ENCODE assay signal across 8 mouse cellular contexts in the genomic region with DNA sequence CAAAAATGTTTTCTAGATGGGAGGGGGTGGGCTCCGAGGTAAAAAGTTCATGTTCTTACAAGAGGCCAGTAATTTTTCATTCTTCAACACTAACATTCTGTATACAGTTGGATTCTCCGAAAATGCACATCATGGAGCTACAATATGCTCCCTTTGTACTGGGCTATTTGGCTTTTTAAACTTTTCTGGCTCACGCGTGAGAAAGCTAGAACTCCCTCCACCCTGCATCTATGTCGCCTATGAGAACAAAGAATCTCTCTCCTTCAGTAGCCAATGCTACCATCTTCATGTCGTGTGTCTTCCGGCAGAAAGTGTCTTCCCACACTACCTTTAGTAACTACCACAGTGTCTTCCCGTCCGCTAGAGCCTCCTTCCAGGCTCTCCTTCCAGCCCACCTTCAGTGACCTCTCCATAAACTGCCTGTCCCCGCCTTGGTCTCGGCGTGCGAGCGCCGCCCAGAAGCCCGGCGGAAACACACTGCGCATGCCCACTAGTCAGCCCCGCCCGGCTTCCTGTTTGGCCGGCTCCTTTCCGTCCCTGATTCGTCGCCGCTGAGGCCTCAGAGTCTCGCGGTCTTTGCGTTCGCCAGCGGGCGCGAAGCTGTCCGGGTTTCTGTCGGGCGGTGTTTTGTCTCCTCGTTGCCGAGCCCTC. TPM values are rescaled to one million over a fixed set of nuclear protein-coding genes. Genes with fewer than 3 reads are reported as not detected.
DNase-seq lines count a peak whose midpoint lies in the region; ATAC-seq and TF ChIP-seq lines count a peak whose summit lies in the region.

A gene (plus strand): TSS at position 529 of the 651 bp plus-strand sequence.

- no peak for TF ChIP-seq CTCF in kidney, postnatal 0 days (IDR thresholded peaks at IDR 0.05; ENCODE audit: low read depth)

- peak within 1 kb of the TSS; percentile 95 for H3K27ac ChIP-seq in heart, embryonic 12.5 days (ENCODE audit: poor library complexity, severe bottlenecking)
- H3K27ac ChIP-seq in kidney, postnatal 0 days = peak within 1 kb of the TSS; percentile 93
- peak within 1 kb of the TSS; percentile 85 for H3K27ac ChIP-seq in liver, embryonic 11.5 days (ENCODE audit: low read depth, low read length)
- H3K27ac ChIP-seq in stomach, embryonic 14.5 days (ENCODE audit: low read length) = peak within 1 kb of the TSS; percentile 95

- H3K9ac ChIP-seq in heart, embryonic 12.5 days = peak within 1 kb of the TSS; percentile 97
- H3K9ac ChIP-seq in kidney, postnatal 0 days (ENCODE audit: low read depth, low read length) = peak within 1 kb of the TSS; percentile 94
- H3K9ac ChIP-seq in liver, embryonic 11.5 days (ENCODE audit: low read depth, low read length) = peak within 1 kb of the TSS; percentile 78
- H3K9ac ChIP-seq in stomach, embryonic 14.5 days (replicated peaks; ENCODE audit: low read depth, low read length) = peak within 1 kb of the TSS; percentile 92

- ATAC-seq in erythroid progenitor cell, adult 5-6 weeks (replicated peaks; ENCODE audit: low FRiP score, poor library complexity, severe bottlenecking) = peak; percentile 100
- ATAC-seq in heart, embryonic 12.5 days (ENCODE audit: insufficient number of reproducible peaks, low FRiP score) = peak; percentile 100
- peak; percentile 100 for ATAC-seq in kidney, postnatal 0 days (replicated peaks; ENCODE audit: low FRiP score, low read depth)
- ATAC-seq in liver, embryonic 11.5 days (replicated peaks; ENCODE audit: low FRiP score) = peak; percentile 100
- peak; percentile 100 for ATAC-seq in stomach, embryonic 14.5 days (ENCODE audit: insufficient number of reproducible peaks, insufficient read depth, low FRiP score, low read depth)

- no peaks in the 10 kb centered on the region for H3K27me3 ChIP-seq in heart, embryonic 12.5 days (replicated peaks)
- H3K27me3 ChIP-seq in kidney, postnatal 0 days (ENCODE audit: insufficient read depth, low read length) = no peaks in the 10 kb centered on the region
- no peaks in the 10 kb centered on the region for H3K27me3 ChIP-seq in liver, embryonic 11.5 days (replicated peaks; ENCODE audit: control insufficient read depth, insufficient read depth, low read length)
- no peaks in the 10 kb centered on the region for H3K27me3 ChIP-seq in stomach, embryonic 14.5 days (ENCODE audit: control insufficient read depth, insufficient read depth, low read length)

- peak within 1 kb of the TSS; percentile 96 for H3K4me3 ChIP-seq in heart, embryonic 12.5 days
- H3K4me3 ChIP-seq in kidney, postnatal 0 days (replicated peaks; ENCODE audit: low read depth, low read length) = peak within 1 kb of the TSS; percentile 78
- peak within 1 kb of the TSS; percentile 84 for H3K4me3 ChIP-seq in liver, embryonic 11.5 days (ENCODE audit: low read depth, low read length)
- H3K4me3 ChIP-seq in stomach, embryonic 14.5 days (ENCODE audit: low read depth, low read length) = peak within 1 kb of the TSS; percentile 77

- H3K9me3 ChIP-seq in heart, embryonic 12.5 days (replicated peaks) = no peaks in the 10 kb centered on the region
- no peaks in the 10 kb centered on the region for H3K9me3 ChIP-seq in kidney, postnatal 0 days (replicated peaks; ENCODE audit: low read length)
- no peaks in the 10 kb centered on the region for H3K9me3 ChIP-seq in liver, embryonic 11.5 days (ENCODE audit: control insufficient read depth, low read length)
- H3K9me3 ChIP-seq in stomach, embryonic 14.5 days (ENCODE audit: control insufficient read depth, low read depth, low read length) = no peaks in the 10 kb centered on the region

- peak; percentile 97 for DNase-seq in CD4-positive helper T cell, adult 2 months (ENCODE audit: low read depth, low spot score)
- peak; percentile 92 for DNase-seq in brain, embryonic 18.5 days (ENCODE audit: low read depth, low spot score)
- DNase-seq in kidney, postnatal 0 days (ENCODE audit: low spot score) = peak; percentile 99
- DNase-seq in liver, embryonic 11.5 days (ENCODE audit: low spot score) = peak; percentile 93
- DNase-seq in naive thymus-derived CD4-positive, alpha-beta T cell, adult 2 months (ENCODE audit: low read depth) = peak; percentile 97

- peaks cover 6% of the 10 kb centered on the region; the same call in 1 of the 2 replicates for H3K4me1 ChIP-seq in heart, embryonic 12.5 days (replicated peaks)
- H3K4me1 ChIP-seq in kidney, postnatal 0 days (replicated peaks; ENCODE audit: insufficient read depth, low read length) = 0 out of 2 replicates have a peak, but pooled peaks cover 3% of the 10 kb centered on the region
- peaks cover 8% of the 10 kb centered on the region for H3K4me1 ChIP-seq in liver, embryonic 11.5 days (replicated peaks; ENCODE audit: control insufficient read depth, insufficient read depth, low read length)
- 0 out of 2 replicates have a peak, but pooled peaks cover 3% of the 10 kb centered on the region for H3K4me1 ChIP-seq in stomach, embryonic 14.5 days (ENCODE audit: control insufficient read depth, insufficient read depth, low read length)

- WGBS in heart, embryonic 12.5 days = under 1% methylated on average over 37 of the region's 37 CpGs
- WGBS in kidney, postnatal 0 days = 1% methylated on average over 37 of the region's 37 CpGs
- WGBS in liver, embryonic 11.5 days = under 1% methylated on average over 37 of the region's 37 CpGs
- under 1% methylated on average over 37 of the region's 37 CpGs for WGBS in stomach, embryonic 14.5 days

- H3K36me3 ChIP-seq in heart, embryonic 12.5 days = peaks cover 10% of the 10 kb centered on the region; the same call in 1 of the 2 replicates
- H3K36me3 ChIP-seq in kidney, postnatal 0 days (ENCODE audit: insufficient read depth, low read length) = no peaks in the 10 kb centered on the region
- peaks cover 7% of the 10 kb centered on the region; the same call in 1 of the 2 replicates for H3K36me3 ChIP-seq in liver, embryonic 11.5 days (ENCODE audit: control insufficient read depth, insufficient read depth, low read length)
- peaks cover 15% of the 10 kb centered on the region for H3K36me3 ChIP-seq in stomach, embryonic 14.5 days (ENCODE audit: control insufficient read depth, insufficient read depth, low read length)

- H3K4me2 ChIP-seq in heart, embryonic 12.5 days = peak within 1 kb of the TSS; percentile 73
- peak within 1 kb of the TSS; percentile 66 for H3K4me2 ChIP-seq in kidney, postnatal 0 days (ENCODE audit: low read length)
- H3K4me2 ChIP-seq in liver, embryonic 11.5 days = peak within 1 kb of the TSS; percentile 80
- H3K4me2 ChIP-seq in stomach, embryonic 14.5 days (replicated peaks; ENCODE audit: low read depth, low read length) = peak within 1 kb of the TSS; percentile 60

RNA-seq across cellular contexts. Expression of the gene that starts here (rescaled TPM):
- total RNA-seq in erythroid progenitor cell, adult 5-6 weeks (2015; ENCODE audit: low replicate concordance) = 47.9 and 101 TPM in 2 replicates
- 25.0 and 49.9 TPM in 2 replicates for total RNA-seq in erythroid progenitor cell, adult 5-6 weeks (2017; ENCODE audit: low replicate concordance)
- 138 and 144 TPM in 2 replicates for polyA plus RNA-seq in heart, embryonic 12.5 days (2016; fragmentation: Nextera tagmentation; extraction: Ambion mirVana)
- polyA plus RNA-seq in kidney, postnatal 0 days (2015; fragmentation: Nextera tagmentation; extraction: Ambion mirVana) = 219 and 228 TPM in 2 replicates
- 172 and 192 TPM in 2 replicates for polyA plus RNA-seq in liver, embryonic 11.5 days (2014; fragmentation: Nextera tagmentation; extraction: Ambion mirVana)
- 185 and 192 TPM in 2 replicates for polyA plus RNA-seq in stomach, embryonic 14.5 days (2014; fragmentation: Nextera tagmentation; extraction: Ambion mirVana)

Comparison
In these comparisons a context has a peak if more than half of its experiments do, and no peak if none do; other contexts are left out.
1. Peak in every context shown above with its lines: DNase-seq, ATAC-seq, H3K4me3 ChIP-seq and H3K27ac ChIP-seq.